Mouse (Mus musculus) subcutaneous adipose tissue, adult 2 months (tissue): Measurements from ENCODE around the gene Echdc3. TPM values are rescaled to one million over a fixed set of nuclear protein-coding genes. Genes with fewer than 3 reads are reported as not detected.

ENCODE experiments used
- polyA plus RNA-seq: library from polyadenylated mRNA; depleted of rRNA; stranded (reverse); fragments of >200 nt; gene quantifications from 2 replicates; pipeline ENCODE4 v1.2.3, GENCODE M21; 2012; ENCODE audit warnings: low replicate concordance; rRNA removed

The Echdc3 gene
- polyA plus RNA-seq, result 26.8 and 40.4 TPM in 2 replicates

DNA sequence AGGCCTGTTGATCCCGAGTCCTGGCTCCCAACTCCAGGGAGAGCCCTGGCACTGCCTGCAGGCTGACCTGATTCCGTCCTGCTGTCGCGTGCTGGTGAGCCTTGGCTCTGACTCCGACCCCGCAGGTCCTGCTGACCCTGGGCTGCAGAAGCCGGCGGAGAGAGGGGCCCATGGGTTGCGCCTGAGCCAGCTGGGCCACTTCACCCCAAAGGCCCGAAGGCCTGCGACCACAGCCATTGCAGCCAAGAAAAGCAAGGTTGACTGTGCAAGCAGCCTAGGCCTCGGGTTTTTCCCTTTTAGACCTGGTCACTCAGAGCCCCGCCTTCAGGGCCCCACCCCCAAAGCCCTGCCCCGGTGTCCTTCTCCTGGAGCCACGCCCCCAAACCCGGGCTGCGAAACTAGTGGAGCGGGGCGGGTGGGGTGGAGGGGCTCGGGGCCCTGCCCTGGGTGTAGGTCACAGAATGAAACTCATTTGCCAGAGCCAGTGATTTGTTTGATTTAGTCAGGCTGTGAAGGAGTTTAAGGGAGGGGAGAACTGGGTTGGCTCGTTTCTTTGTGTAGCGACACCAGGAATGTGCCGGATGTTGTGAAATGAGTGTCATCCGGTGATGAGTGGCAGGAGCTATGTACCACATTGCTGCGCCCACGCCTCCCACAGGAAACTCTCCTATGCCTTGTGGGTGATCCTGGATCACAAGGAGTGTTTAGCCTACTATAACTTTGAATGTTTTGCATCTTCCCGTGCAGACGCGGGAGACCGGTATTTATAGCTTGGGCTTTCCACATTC lies at the start of gene Echdc3:
TSS of gene Echdc3 (minus strand) at position 310 of the 788 bp plus-strand sequence.

Other genes starting within 250 kb of the Echdc3 start
- 0.77 and 14.9 TPM in 2 replicates for gene Proser2, start 82.8 kb downstream of the Echdc3 start, polyA plus RNA-seq
- gene Usp6nl, start 109.6 kb upstream of the Echdc3 start, polyA plus RNA-seq, result 5.6 and 10.3 TPM in 2 replicates